Mouse (Mus musculus): ENCODE data around the gene Tlr12.

GRCm38 (mm10) chr4:128609276-128609924, 9.0 kb downstream of the Tlr12 start:
- no peak for TF ChIP-seq CTCF (IDR thresholded peaks at IDR 0.05; ENCODE audit: insufficient read depth, low read length)
- no peak for TF ChIP-seq POLR2A (IDR thresholded peaks at IDR 0.05; ENCODE audit: borderline replicate concordance, extremely low read depth, low read depth, low read length)

Data from lung, adult 2 months (tissue).